Mouse (Mus musculus): ENCODE measurements around the gene Eif1ad. TPM values are rescaled to one million over a fixed set of nuclear protein-coding genes. Genes with fewer than 3 reads are reported as not detected.
"Not testable (repeated sequence)": the region's sequence is repeated elsewhere in the genome, so short reads cannot be mapped to it uniquely, and the experiment has no call there.

The Eif1ad gene
- total and polyA plus RNA-seq, 2 experiments from 2014 or later: 34.7 to 45.3 TPM

- Histone ChIP-seq H3K27me3 (ENCODE audit: insufficient read depth, low read length) (no peaks in the 10 kb centered on the region), H3K4me1 (ENCODE audit: insufficient read depth) (peaks cover 19% of the 10 kb centered on the region), H3K4me3 (ENCODE audit: low read depth, low read length) (peak overlapping the region; percentile 99; the same call in 1 of the 2 replicates), H3K9me3 (ENCODE audit: low read length) (no peaks in the 10 kb centered on the region), H3K36me3 (ENCODE audit: insufficient read depth) (0 out of 2 replicates have a peak, but pooled peaks cover 7% of the 10 kb centered on the region), H3K4me2 (ENCODE audit: low read depth) (peak overlapping the region; percentile 81), H3K9ac (no peak overlapping the region), H3K27ac (ENCODE audit: low read depth, low read length) (no peak overlapping the region)
- ATAC-seq (no peak), DNase-seq (no peak)
- TF ChIP-seq CTCF (IDR thresholded peaks at IDR 0.05; ENCODE audit: low read depth): no peak
- WGBS: 63% methylated on average over 12 of the region's 12 CpGs
Measured at GRCm38 (mm10) chr19:5389647-5390046, 23.1 kb downstream of the Eif1ad start.

- 88% methylated on average over 8 of the region's 8 CpGs for WGBS
- H3K4me1 ChIP-seq (ENCODE audit: insufficient read depth): peaks cover 19% of the 10 kb centered on the region
- DNase-seq (no peak), ATAC-seq (no peak)
- TF ChIP-seq CTCF (IDR thresholded peaks at IDR 0.05; ENCODE audit: low read depth): no peak
- H3K4me2 ChIP-seq (ENCODE audit: low read depth): no peak overlapping the region
- H3K27me3 ChIP-seq (ENCODE audit: insufficient read depth, low read length): no peaks in the 10 kb centered on the region
- H3K4me3 ChIP-seq (ENCODE audit: low read depth, low read length): no peak overlapping the region
- H3K27ac ChIP-seq (ENCODE audit: low read depth, low read length): no peak overlapping the region
- H3K9ac ChIP-seq: no peak overlapping the region
- 0 out of 2 replicates have a peak, but pooled peaks cover 4% of the 10 kb centered on the region for H3K36me3 ChIP-seq (ENCODE audit: insufficient read depth)
- H3K9me3 ChIP-seq (ENCODE audit: low read length): no peaks in the 10 kb centered on the region
Measured at GRCm38 (mm10) chr19:5390416-5390815, 23.9 kb downstream of the Eif1ad start.

- TF ChIP-seq CTCF (IDR thresholded peaks at IDR 0.05; ENCODE audit: low read depth): no peak
- Histone ChIP-seq H3K4me1 (ENCODE audit: insufficient read depth) (peaks cover 10% of the 10 kb centered on the region), H3K36me3 (ENCODE audit: insufficient read depth) (no peaks in the 10 kb centered on the region), H3K9me3 (ENCODE audit: low read length) (no peaks in the 10 kb centered on the region), H3K9ac (no peak overlapping the region), H3K27ac (ENCODE audit: low read depth, low read length) (no peak overlapping the region), H3K4me2 (ENCODE audit: low read depth) (no peak overlapping the region), H3K4me3 (ENCODE audit: low read depth, low read length) (no peak overlapping the region), H3K27me3 (ENCODE audit: insufficient read depth, low read length) (no peaks in the 10 kb centered on the region)
- no peak for DNase-seq
- 24% methylated on average over 4 of the region's 4 CpGs for WGBS
- ATAC-seq: no peak
Measured at GRCm38 (mm10) chr19:5392892-5393291, 26.4 kb downstream of the Eif1ad start.

- Histone ChIP-seq H3K9ac (no peak overlapping the region), H3K9me3 (ENCODE audit: low read length) (no peaks in the 10 kb centered on the region), H3K4me1 (ENCODE audit: insufficient read depth) (peaks cover 9% of the 10 kb centered on the region), H3K27me3 (ENCODE audit: insufficient read depth, low read length) (no peaks in the 10 kb centered on the region), H3K4me3 (ENCODE audit: low read depth, low read length) (no peak overlapping the region), H3K36me3 (ENCODE audit: insufficient read depth) (no peaks in the 10 kb centered on the region), H3K4me2 (ENCODE audit: low read depth) (no peak overlapping the region), H3K27ac (ENCODE audit: low read depth, low read length) (no peak overlapping the region)
- ATAC-seq (no peak), DNase-seq (no peak)
- no peak for TF ChIP-seq CTCF (IDR thresholded peaks at IDR 0.05; ENCODE audit: low read depth)
- WGBS: 61% methylated on average over 10 of the region's 10 CpGs
Measured at GRCm38 (mm10) chr19:5394168-5394567, 27.6 kb downstream of the Eif1ad start.

DNA sequence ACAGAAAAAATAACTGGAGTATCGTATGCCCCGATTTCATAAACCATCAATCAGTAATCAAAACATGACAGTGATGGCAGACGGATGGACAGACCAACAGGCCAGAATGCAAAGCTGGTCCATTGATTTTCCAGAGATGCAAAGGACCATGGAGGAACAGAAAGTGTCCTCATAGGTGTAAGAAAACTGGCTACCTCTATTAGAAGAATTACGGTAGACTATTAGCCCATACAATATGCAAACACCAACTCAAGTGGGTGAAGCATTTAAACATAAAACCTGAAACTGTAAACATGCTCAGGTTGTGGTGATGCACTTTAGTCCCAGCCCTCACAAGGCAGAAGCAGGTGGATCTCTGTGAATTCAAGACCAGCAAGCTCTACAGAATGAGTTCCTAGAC is 28.8 kb downstream of the Eif1ad start:
- H3K27ac ChIP-seq (ENCODE audit: low read depth, low read length): no peak overlapping the region
- H3K4me1 ChIP-seq (ENCODE audit: insufficient read depth): no peaks in the 10 kb centered on the region
- DNase-seq (no peak), ATAC-seq (no peak)
- no peaks in the 10 kb centered on the region for H3K27me3 ChIP-seq (ENCODE audit: insufficient read depth, low read length)
- no peaks in the 10 kb centered on the region for H3K36me3 ChIP-seq (ENCODE audit: insufficient read depth)
- WGBS: 74% methylated on average over 4 of the region's 4 CpGs
- H3K9me3 ChIP-seq (ENCODE audit: low read length): no peaks in the 10 kb centered on the region
- TF ChIP-seq CTCF (IDR thresholded peaks at IDR 0.05; ENCODE audit: low read depth): no peak
- no peak overlapping the region for H3K9ac ChIP-seq
- no peak overlapping the region for H3K4me3 ChIP-seq (ENCODE audit: low read depth, low read length)
- H3K4me2 ChIP-seq (ENCODE audit: low read depth): no peak overlapping the region

GRCm38 (mm10) chr19:5401073-5401472 is 34.5 kb downstream of the Eif1ad start:
- H3K36me3 ChIP-seq (ENCODE audit: insufficient read depth); H3K27ac ChIP-seq (ENCODE audit: low read depth, low read length); H3K9ac ChIP-seq; H3K9me3 ChIP-seq (ENCODE audit: low read length); H3K4me2 ChIP-seq (ENCODE audit: low read depth); ATAC-seq; H3K27me3 ChIP-seq (ENCODE audit: insufficient read depth, low read length); H3K4me1 ChIP-seq (ENCODE audit: insufficient read depth); DNase-seq; H3K4me3 ChIP-seq (ENCODE audit: low read depth, low read length): not testable (repeated sequence)
- WGBS: 69% methylated on average over 4 of the region's 4 CpGs

DNA sequence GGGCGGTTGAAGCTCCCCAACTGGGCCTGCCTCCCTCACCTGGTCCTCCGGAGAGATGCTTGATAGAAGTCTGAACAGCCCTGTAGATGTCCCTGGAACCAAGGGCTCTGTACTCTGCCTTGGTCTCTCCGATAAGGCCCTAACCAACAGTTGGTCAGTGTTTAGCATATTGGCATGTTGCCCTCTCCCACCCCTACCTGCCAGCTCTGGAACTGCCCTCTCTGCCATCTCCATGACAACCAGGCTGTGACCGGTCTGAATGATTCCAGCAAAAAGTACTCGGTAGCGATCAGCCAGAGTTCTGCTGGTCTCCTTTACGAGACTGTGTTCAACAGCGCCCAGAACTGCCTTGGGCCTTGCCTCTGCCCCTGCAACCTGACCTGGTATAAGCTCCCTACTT is 35.8 kb downstream of the Eif1ad start, which contains the start of gene Tsga10ip:
Tsga10ip (minus strand) TSS at position 234 of the 400 bp plus-strand sequence.
- Histone ChIP-seq H3K27me3 (ENCODE audit: insufficient read depth, low read length) (no peaks in the 10 kb centered on the region), H3K4me1 (ENCODE audit: insufficient read depth) (peaks cover 4% of the 10 kb centered on the region; the same call in 1 of the 2 replicates), H3K27ac (ENCODE audit: low read depth, low read length) (no peak within 1 kb of the TSS), H3K36me3 (ENCODE audit: insufficient read depth) (no peaks in the 10 kb centered on the region), H3K9me3 (ENCODE audit: low read length) (no peaks in the 10 kb centered on the region), H3K9ac (no peak within 1 kb of the TSS), H3K4me3 (ENCODE audit: low read depth, low read length) (no peak within 1 kb of the TSS), H3K4me2 (ENCODE audit: low read depth) (no peak within 1 kb of the TSS)
- no peak for DNase-seq
- WGBS: 59% methylated on average over 8 of the region's 8 CpGs
- TF ChIP-seq CTCF (IDR thresholded peaks at IDR 0.05; ENCODE audit: low read depth): no peak
- no peak for ATAC-seq

Measured in forebrain, postnatal 0 days (tissue).